Mouse (Mus musculus): Measurements from ENCODE around the gene Slc25a17.

- no peak for TF ChIP-seq CTCF (IDR thresholded peaks at IDR 0.05; ENCODE audit: insufficient read depth, low read depth, low read length)
- TF ChIP-seq POLR2A (IDR thresholded peaks at IDR 0.05; ENCODE audit: insufficient read depth, low read depth, low read length), result no peak
These were observed 81.9 kb downstream of the Slc25a17 start for GRCm38 (mm10) chr15:81278699-81279098.

All from olfactory bulb, adult 2 months (tissue).